Mouse (Mus musculus) E14TG2a.4 (cell line): ENCODE results near the gene Ctnna3.

ENCODE experiments used
- CTCF ChIP-seq: conservative IDR thresholded peaks from 2 replicates; pipeline ENCODE4 v1.5.1; 2014; ENCODE audit warnings: low read length
- POU5F1 ChIP-seq: IDR thresholded peaks from 2 replicates; pipeline ENCODE4 v1.6.1; 2014; ENCODE audit warnings: low read length, borderline replicate concordance

DNA sequence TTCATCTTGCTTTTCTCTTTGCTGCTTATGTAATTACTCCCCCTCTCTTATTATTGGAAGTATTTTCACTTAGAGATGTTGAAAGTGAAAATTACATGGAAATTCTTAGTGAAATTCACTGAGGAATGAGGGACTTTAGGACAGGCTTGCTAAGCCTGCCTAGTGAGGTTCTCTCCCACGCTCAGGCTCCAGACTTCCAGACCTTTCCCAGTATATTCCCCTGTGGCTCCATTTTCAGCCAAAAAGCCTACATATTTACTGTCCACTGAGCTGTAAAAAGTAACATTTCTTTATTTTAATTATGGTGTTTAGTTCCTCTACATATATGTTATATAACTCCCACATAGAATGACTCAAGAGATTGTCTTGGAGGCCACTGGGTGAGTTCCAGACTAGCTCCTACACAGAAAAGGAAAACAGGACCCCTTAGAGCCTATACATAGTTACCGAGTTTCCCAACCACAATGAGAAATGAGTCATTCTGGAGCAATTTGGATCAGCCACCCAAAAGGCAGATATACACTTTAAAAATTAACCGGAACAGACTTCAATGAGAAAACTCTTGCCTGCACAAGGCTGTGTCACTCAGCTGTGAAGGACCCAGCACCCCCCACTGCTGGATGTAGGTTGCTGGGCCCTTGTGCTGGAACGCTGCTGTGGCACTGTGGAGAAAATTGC, 912.9 kb downstream of the Ctnna3 start:
- TF ChIP-seq CTCF (no peak), POU5F1 (no peak)
